Mouse (Mus musculus) layer of hippocampus, postnatal 14 days (tissue): Measurements from ENCODE around the gene Tmem126a. TPM values are rescaled to one million over a fixed set of nuclear protein-coding genes. Genes with fewer than 3 reads are reported as not detected.

ENCODE experiments used
- DNase-seq, 2 experiments: peaks; one replicate each; pipeline ENCODE4 v3.0.0; 2021 to 2022; ENCODE audit warnings: low spot score in 2 of 2, mixed read lengths in 1 of 2
- total RNA-seq, 2 experiments: library from RNA; stranded (reverse); gene quantifications; 2 replicates each; pipeline ENCODE4 v1.2.3; 2021

The Tmem126a gene
- total RNA-seq, 2 experiments from 2014 or later, result 42.4 to 44.7 TPM

DNA sequence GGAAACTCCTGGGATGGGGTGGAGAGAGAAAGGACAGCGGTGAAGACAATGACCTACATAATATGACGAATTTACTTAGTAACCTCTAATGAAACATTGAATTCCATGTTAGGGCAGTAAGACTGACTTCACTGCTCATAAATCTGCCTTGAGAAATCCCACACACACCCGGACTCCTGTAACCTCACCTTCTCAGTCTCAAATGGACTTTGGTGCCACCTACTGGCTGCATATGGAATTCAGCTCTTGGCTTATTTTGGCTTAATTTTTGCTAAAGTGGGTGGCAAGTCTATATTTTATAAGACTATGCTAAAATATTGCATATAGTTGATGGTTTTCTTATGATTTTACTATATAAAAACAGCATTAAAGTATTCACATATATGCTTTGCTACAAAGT lies 47.1 kb downstream of the Tmem126a start:
- DNase-seq, result peak; percentile 41 to 55

Other genes with a start within 250 kb of the Tmem126a start
- not detected for gene Ccdc83, start 191.5 kb downstream of the Tmem126a start, total RNA-seq
- gene Sytl2, start 155.0 kb downstream of the Tmem126a start, total RNA-seq, result 10 to 100 TPM; 36.6 to 45.3 TPM
- under 1 TPM; 0.83 to 0.97 TPM for gene Ccdc89, start 30.7 kb downstream of the Tmem126a start, total RNA-seq
- 10 to 100 TPM; 70.6 to 83.1 TPM for gene Crebzf, start 14.5 kb downstream of the Tmem126a start, total RNA-seq
- 10 to 100 TPM; 22.2 to 25.7 TPM for gene Tmem126b, start 18.8 kb upstream of the Tmem126a start, total RNA-seq
- 100 to 1,000 TPM; 273 to 318 TPM for gene Dlg2, start 19.4 kb upstream of the Tmem126a start, total RNA-seq